Mouse (Mus musculus) CH12.LX (cell line): ENCODE results near the gene Ncf4. TPM values are rescaled to one million over a fixed set of nuclear protein-coding genes. Genes with fewer than 3 reads are reported as not detected.

Source experiments
- DNase-seq: peaks from one replicate; pipeline ENCODE4 v3.0.0-alpha.2; 2013; ENCODE audit errors: extremely low read depth
- H3K27ac ChIP-seq: 2 replicates; pipeline ENCODE4 v1.5.1; 2012; ENCODE audit warnings: low read depth, mild to moderate bottlenecking, control low read depth, moderate library complexity; ENCODE audit not compliant: insufficient read depth
- H3K27me3 ChIP-seq: replicated peaks from 2 replicates; pipeline ENCODE3; 2012; ENCODE audit warnings: inconsistent platforms
- H3K36me3 ChIP-seq, 2 experiments: replicated peaks in 1 of 2; 2 replicates each; pipeline versions ENCODE3 to v1.6.1; 2012; ENCODE audit warnings: inconsistent platforms in 1 of 2, low read length in 1 of 2, mild to moderate bottlenecking in 1 of 2, mixed read lengths in 1 of 2, moderate library complexity in 1 of 2; ENCODE audit not compliant: control insufficient read depth in 1 of 2, insufficient read depth in 1 of 2
- H3K4me1 ChIP-seq, 2 experiments: 2 replicates each; pipeline ENCODE4 v1.6.1; 2012; ENCODE audit warnings: inconsistent platforms in 1 of 2, moderate library complexity in 1 of 2; ENCODE audit not compliant: insufficient read depth in 2 of 2, control insufficient read depth in 1 of 2
- H3K4me2 ChIP-seq: 2 replicates; pipeline ENCODE4 v1.6.1; 2012; ENCODE audit warnings: low read depth, mild to moderate bottlenecking, control low read depth; ENCODE audit not compliant: poor library complexity, insufficient read depth, severe bottlenecking
- H3K4me3 ChIP-seq, 3 experiments: fragments of 150-350 bp in 1 of 3; sonication (generic) in 1 of 3; replicated peaks in 1 of 3; 2 replicates each; pipeline versions ENCODE3 to v1.5.1; 2011 to 2012; ENCODE audit warnings: low read depth in 2 of 3, low read length in 2 of 3, mild to moderate bottlenecking in 2 of 3, moderate library complexity in 2 of 3, control low read depth in 1 of 3, improper control_type of control experiment in 1 of 3, inconsistent platforms in 1 of 3, mixed read lengths in 1 of 3; ENCODE audit not compliant: poor library complexity in 1 of 3
- H3K79me2 ChIP-seq: replicated peaks from 2 replicates; pipeline ENCODE4 v1.6.1; 2012; ENCODE audit warnings: mild to moderate bottlenecking, moderate library complexity; ENCODE audit not compliant: control insufficient read depth, poor library complexity, insufficient read depth, severe bottlenecking; ENCODE audit errors: extremely low read depth
- H3K9ac ChIP-seq: 2 replicates; pipeline ENCODE4 v1.6.1; 2012; ENCODE audit warnings: low read depth, mild to moderate bottlenecking, control low read depth, moderate library complexity; ENCODE audit not compliant: insufficient read depth
- H3K9me3 ChIP-seq: replicated peaks from 2 replicates; pipeline ENCODE3; 2012; ENCODE audit warnings: low read length, inconsistent platforms, mixed read lengths
- BHLHE40 ChIP-seq: IDR thresholded peaks from 2 replicates; pipeline ENCODE4 v1.6.1; 2011; ENCODE audit warnings: mild to moderate bottlenecking, low read depth, low read length, improper control_type of control experiment
- CHD1 ChIP-seq: IDR thresholded peaks from 2 replicates; pipeline ENCODE4 v1.6.1; 2012; ENCODE audit warnings: low read depth, low read length, improper control_type of control experiment, inconsistent platforms
- CHD2 ChIP-seq: IDR thresholded peaks from 2 replicates; pipeline ENCODE4 v1.6.1; 2011; ENCODE audit warnings: low read length, improper control_type of control experiment
- CTCF ChIP-seq, 2 experiments: IDR thresholded peaks in 1 of 2; conservative IDR thresholded peaks in 1 of 2; 2 replicates each; pipeline ENCODE4 v1.5.1; 2011 to 2012; ENCODE audit warnings: low read depth in 2 of 2, low read length in 2 of 2, improper control_type of control experiment in 1 of 2, inconsistent platforms in 1 of 2, mild to moderate bottlenecking in 1 of 2, moderate library complexity in 1 of 2
- ELF1 ChIP-seq: IDR thresholded peaks from 2 replicates; pipeline ENCODE4 v1.6.1; 2014; ENCODE audit warnings: low read depth, mild to moderate bottlenecking, inconsistent platforms, low read length, improper control_type of control experiment
- EP300 ChIP-seq: IDR thresholded peaks from 2 replicates; pipeline ENCODE4 v1.6.1; 2011; ENCODE audit warnings: low read length, improper control_type of control experiment
- GABPA ChIP-seq: IDR thresholded peaks from 2 replicates; pipeline ENCODE4 v1.6.1; 2012; ENCODE audit warnings: low read depth, low read length, improper control_type of control experiment, inconsistent platforms; ENCODE audit not compliant: insufficient replicate concordance
- HCFC1 ChIP-seq: IDR thresholded peaks from 2 replicates; pipeline ENCODE4 v1.6.1; 2012; ENCODE audit warnings: low read depth, mild to moderate bottlenecking, inconsistent platforms, low read length, improper control_type of control experiment
- IRF4 ChIP-seq: IDR thresholded peaks from 2 replicates; pipeline ENCODE4 v1.6.1; 2014; ENCODE audit warnings: low read depth, mild to moderate bottlenecking, inconsistent platforms, low read length, improper control_type of control experiment
- JUN ChIP-seq: IDR thresholded peaks from 2 replicates; pipeline ENCODE4 v1.6.1; 2011; ENCODE audit warnings: low read depth, mild to moderate bottlenecking, low read length, improper control_type of control experiment, moderate library complexity; ENCODE audit not compliant: insufficient read depth
- KAT2A ChIP-seq: IDR thresholded peaks from 2 replicates; pipeline ENCODE4 v1.6.1; 2012; ENCODE audit warnings: low read length, improper control_type of control experiment, inconsistent platforms; ENCODE audit not compliant: insufficient replicate concordance
- MAFK ChIP-seq: IDR thresholded peaks from 2 replicates; pipeline ENCODE4 v1.6.1; 2011; ENCODE audit warnings: low read length, improper control_type of control experiment; ENCODE audit not compliant: insufficient replicate concordance
- MAX ChIP-seq: IDR thresholded peaks from 2 replicates; pipeline ENCODE4 v1.6.1; 2011; ENCODE audit warnings: low read length, improper control_type of control experiment
- MAZ ChIP-seq: IDR thresholded peaks from 2 replicates; pipeline ENCODE4 v1.6.1; 2012; ENCODE audit warnings: low read depth, mild to moderate bottlenecking, inconsistent platforms, low read length, improper control_type of control experiment, moderate library complexity
- MEF2A ChIP-seq: IDR thresholded peaks from 2 replicates; pipeline ENCODE4 v1.6.1; 2014; ENCODE audit warnings: low read depth, mild to moderate bottlenecking, inconsistent platforms, low read length, improper control_type of control experiment, borderline replicate concordance
- MXI1 ChIP-seq: IDR thresholded peaks from 2 replicates; pipeline ENCODE4 v1.6.1; 2011; ENCODE audit warnings: mild to moderate bottlenecking, low read depth, low read length, improper control_type of control experiment
- MYC ChIP-seq: IDR thresholded peaks from 2 replicates; pipeline ENCODE4 v1.6.1; 2011; ENCODE audit warnings: low read depth, mild to moderate bottlenecking, improper control_type of control experiment, low read length
- NRF1 ChIP-seq: IDR thresholded peaks from 2 replicates; pipeline ENCODE4 v1.6.1; 2014; ENCODE audit warnings: low read depth, mild to moderate bottlenecking, inconsistent platforms, low read length, improper control_type of control experiment, moderate library complexity
- PAX5 ChIP-seq: IDR thresholded peaks from 2 replicates; pipeline ENCODE4 v1.6.1; 2012; ENCODE audit warnings: low read length, inconsistent platforms, mixed read lengths
- POLR2A ChIP-seq: IDR thresholded peaks from 2 replicates; pipeline ENCODE4 v1.6.1; 2011; ENCODE audit warnings: low read depth, mild to moderate bottlenecking, improper control_type of control experiment, low read length
- RAD21 ChIP-seq: IDR thresholded peaks from 2 replicates; pipeline ENCODE4 v1.6.1; 2011; ENCODE audit warnings: low read depth, mild to moderate bottlenecking, low read length, improper control_type of control experiment, moderate library complexity
- RCOR1 ChIP-seq: conservative IDR thresholded peaks from 2 replicates; pipeline ENCODE4 v1.6.1; 2012; ENCODE audit warnings: low read depth, mild to moderate bottlenecking, inconsistent platforms, low read length, improper control_type of control experiment
- SIN3A ChIP-seq: IDR thresholded peaks from 2 replicates; pipeline ENCODE4 v1.6.1; 2012; ENCODE audit warnings: low read length, improper control_type of control experiment, inconsistent platforms
- TCF12 ChIP-seq: IDR thresholded peaks from 2 replicates; pipeline ENCODE4 v1.6.1; 2014; ENCODE audit warnings: low read depth, mild to moderate bottlenecking, inconsistent platforms, low read length, improper control_type of control experiment
- USF1 ChIP-seq: IDR thresholded peaks from 2 replicates; pipeline ENCODE4 v1.6.1; 2014; ENCODE audit warnings: low read depth, mild to moderate bottlenecking, inconsistent platforms, low read length, improper control_type of control experiment
- USF2 ChIP-seq: conservative IDR thresholded peaks from 2 replicates; pipeline ENCODE4 v1.6.1; 2011; ENCODE audit warnings: low read depth, low read length, improper control_type of control experiment
- ZMIZ1 ChIP-seq: IDR thresholded peaks from 2 replicates; pipeline ENCODE4 v1.6.1; 2012; ENCODE audit warnings: low read depth, mild to moderate bottlenecking, inconsistent platforms, low read length, improper control_type of control experiment
- ZNF384 ChIP-seq: IDR thresholded peaks from 2 replicates; pipeline ENCODE4 v1.6.1; 2012; ENCODE audit warnings: low read depth, low read length, improper control_type of control experiment, inconsistent platforms
- dilution Hi-C: fragments of 300-500 bp; cut with MboI; formaldehyde crosslinking; loops from 2 replicates; pipeline ENCODE4 v1.14.3; 2020; ENCODE audit warnings: low sequenced_read_pairs; ENCODE audit not compliant: extremely low pct_unique_long_range_greater_than_20kb, extremely low pct_ligation_motif_present
- in situ Hi-C: fragments of 300-500 bp; cut with MboI; formaldehyde crosslinking; loops from 3 replicates; pipeline ENCODE4 v1.14.3; 2019; ENCODE audit warnings: low sequenced_read_pairs, low pct_ligation_motif_present, low pct_unique_long_range_greater_than_20kb, mixed read lengths
- polyA plus RNA-seq: library from polyadenylated mRNA; unstranded; fragments of >175 nt; gene quantifications from 2 replicates; pipeline ENCODE4 v1.2.1, GENCODE M21; 2012; ENCODE audit warnings: low read depth; ENCODE audit not compliant: insufficient read length
- total RNA-seq, 2 experiments: library from RNA; depleted of rRNA; stranded (reverse); fragments of 300-350 nt in 1 of 2; fragments of >200 nt in 1 of 2; gene quantifications; 2 replicates each; pipeline ENCODE4 v1.2.3; 2012 to 2014

Ncf4 gene
- total and polyA plus RNA-seq, 3 experiments = 145 to 339 (median 177) TPM

GRCm38 (mm10) chr15:78243774-78244173 lies 827 bp upstream of the Ncf4 start:
- peak overlapping the region in 2 of 3 experiments; percentile 0 to 63 for H3K4me3 ChIP-seq
- TF ChIP-seq RAD21 = no peak
- 0 out of 2 replicates have a peak, but pooled peaks have one; percentile 14 for TF ChIP-seq EP300
- TF ChIP-seq TCF12 = peak; percentile 18; the same call in 1 of the 2 replicates
- 0 out of 2 replicates have a peak, but pooled peaks have one; percentile 14 for TF ChIP-seq MXI1
- TF ChIP-seq NRF1 = no peak
- 0 out of 2 replicates have a peak, but pooled peaks have one; percentile 21 for TF ChIP-seq RCOR1
- TF ChIP-seq ZMIZ1 = 0 out of 2 replicates have a peak, but pooled peaks have one; percentile 36
- no peak for TF ChIP-seq USF2
- TF ChIP-seq IRF4 = no peak
- TF ChIP-seq MAX = peak; percentile 12; the same call in 1 of the 2 replicates
- 0 out of 2 replicates have a peak, but pooled peaks have one; percentile 19 for TF ChIP-seq MEF2A
- TF ChIP-seq, all 38 proteins: peak for 7
- Histone ChIP-seq H3K4me2 (peak overlapping the region; percentile 52), H3K79me2 (peaks cover 14% of the 10 kb centered on the region; the same call in 1 of the 2 replicates), H3K36me3 (peaks cover 3 to 4% of the 10 kb centered on the region in 2 experiments), H3K27me3 (no peaks in the 10 kb centered on the region), H3K4me1 (peaks cover 45 to 63% of the 10 kb centered on the region in 2 experiments), H3K9me3 (no peaks in the 10 kb centered on the region), H3K27ac (peak overlapping the region; percentile 98), H3K9ac (peak overlapping the region; percentile 44)
- dilution Hi-C loops (no loop called here), in situ Hi-C loops (loop anchor here (10.0 kb wide), 1 partner anchor 269 kb away; the partner anchor contains the start of gene Eif3d)
- no peak for DNase-seq

GRCm38 (mm10) chr15:78246143-78247116 lies 1.8 kb downstream of the Ncf4 start:
- H3K27ac ChIP-seq = peak overlapping the region; percentile 98
- peaks cover 27 to 29% of the 10 kb centered on the region in 2 experiments for H3K36me3 ChIP-seq
- peaks cover 24% of the 10 kb centered on the region for H3K79me2 ChIP-seq
- peak overlapping the region; percentile 63 to 85 (median 84) for H3K4me3 ChIP-seq
- dilution Hi-C loops = no loop called here
- H3K9me3 ChIP-seq = no peaks in the 10 kb centered on the region
- H3K9ac ChIP-seq = peak overlapping the region; percentile 87
- DNase-seq = peak; percentile 79
- no peaks in the 10 kb centered on the region for H3K27me3 ChIP-seq
- H3K4me2 ChIP-seq = peak overlapping the region; percentile 86
- in situ Hi-C loops = loop anchor here (5.0 to 10.0 kb wide), 2 partner anchors 64 to 272 kb away; partner anchors contain the start of gene Eif3d
- peaks cover 49 to 65% of the 10 kb centered on the region in 2 experiments for H3K4me1 ChIP-seq
- TF ChIP-seq RAD21 = no peak
- TF ChIP-seq CTCF (conservative IDR thresholded peaks at IDR 0.05 in 1 of 2, IDR thresholded peaks at IDR 0.05 in 1 of 2; ENCODE audit: low read depth in 2 of 2, low read length in 2 of 2) = no peak
- 0 out of 2 replicates have a peak, but pooled peaks have one; percentile 18 for TF ChIP-seq HCFC1
- TF ChIP-seq BHLHE40 = no peak
- TF ChIP-seq MEF2A = no peak
- TF ChIP-seq MAFK = no peak
- TF ChIP-seq POLR2A = peak; percentile 91
- TF ChIP-seq TCF12 = peak; percentile 94
- TF ChIP-seq CHD1 = peak; percentile 14
- no peak for TF ChIP-seq PAX5
- no peak for TF ChIP-seq USF1
- TF ChIP-seq MAZ = peak; percentile 95
- TF ChIP-seq CHD2 = no peak; the same call in 1 of the 2 replicates
- TF ChIP-seq MAX = 0 out of 2 replicates have a peak, but pooled peaks have one; percentile 54
- no peak for TF ChIP-seq KAT2A
- peak; percentile 54; the same call in 1 of the 2 replicates for TF ChIP-seq SIN3A
- TF ChIP-seq ZNF384 = no peak
- TF ChIP-seq GABPA = no peak
- TF ChIP-seq MYC = no peak
- TF ChIP-seq ELF1 = no peak
- 0 out of 2 replicates have a peak, but pooled peaks have one; percentile 56 for TF ChIP-seq RCOR1
- TF ChIP-seq JUN = no peak
- TF ChIP-seq EP300 = no peak
